Comparison of ENCODE assay signal across 20 mouse cellular contexts in the genomic region with DNA sequence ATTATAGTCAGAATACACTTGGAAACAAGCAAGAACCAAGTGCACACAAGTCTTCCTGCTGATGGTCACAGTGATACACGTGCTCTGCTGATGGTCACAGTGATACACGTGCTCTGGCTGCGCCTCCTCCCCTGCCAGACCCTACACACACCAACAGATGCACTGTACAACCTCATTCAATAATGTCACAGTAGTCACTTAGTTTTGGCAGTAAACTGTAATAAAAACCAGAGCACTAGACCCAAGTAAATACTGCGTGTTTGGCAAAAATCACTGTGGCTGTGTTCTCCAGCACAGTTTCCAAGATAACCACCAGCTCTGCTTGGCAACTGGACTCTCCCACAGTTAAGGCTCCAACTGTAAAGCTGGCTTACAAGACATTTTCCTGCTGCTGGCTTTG. TPM values are rescaled to one million over a fixed set of nuclear protein-coding genes. Genes with fewer than 3 reads are reported as not detected.
A peak's percentile ranks its signal among the peaks of the same experiment; 100 is the strongest.
DNase-seq lines count a peak whose midpoint lies in the region; ATAC-seq and TF ChIP-seq lines count a peak whose summit lies in the region.
"Had no signal": no experiment of that assay in that cellular context is flagged by ENCODE, and none has a peak within 500 bp of the region (broad histone marks: within the 10 kb centered on the region; RNA-seq: fewer than 3 reads in every experiment).

No protein-coding gene starts in this region.

- H3K4me1 ChIP-seq in heart, embryonic 13.5 days, result peaks cover 26% of the 10 kb centered on the region
- H3K4me1 ChIP-seq in megakaryocyte, embryonic 14.5 days, result peaks cover 36% of the 10 kb centered on the region

- TF ChIP-seq CTCF in brain, embryonic 14.5 days (IDR thresholded peaks at IDR 0.05; ENCODE audit: borderline replicate concordance, extremely low read depth, insufficient read depth, insufficient read length), result no peak

- H3K9me3 ChIP-seq in heart, embryonic 13.5 days, result no peaks in the 10 kb centered on the region
- H3K9me3 ChIP-seq in megakaryocyte, embryonic 14.5 days, result no peaks in the 10 kb centered on the region
- H3K9me3 ChIP-seq: forebrain, embryonic 12.5 days; G1E; limb, embryonic 15.5 days; neural tube, embryonic 12.5 days had no signal

- no peak overlapping the region for H3K4me2 ChIP-seq in heart, embryonic 13.5 days
- H3K4me2 ChIP-seq: forebrain, embryonic 12.5 days; hindbrain, embryonic 12.5 days; limb, embryonic 15.5 days; neural tube, embryonic 12.5 days had no signal

- H3K4me3 ChIP-seq in heart, embryonic 13.5 days, result no peak overlapping the region
- peak overlapping the region; percentile 67 for H3K4me3 ChIP-seq in megakaryocyte, embryonic 14.5 days (replicated peaks)
- H3K4me3 ChIP-seq: embryonic facial prominence, embryonic 10.5 days; forebrain, embryonic 12.5 days; hindbrain, embryonic 12.5 days; limb, embryonic 15.5 days; neural tube, embryonic 12.5 days had no signal

- H3K27me3 ChIP-seq in heart, embryonic 13.5 days (replicated peaks), result no peaks in the 10 kb centered on the region
- H3K27me3 ChIP-seq in megakaryocyte, embryonic 14.5 days (replicated peaks), result no peaks in the 10 kb centered on the region
- H3K27me3 ChIP-seq: forebrain, embryonic 12.5 days; hindbrain, embryonic 12.5 days; limb, embryonic 15.5 days; neural tube, embryonic 12.5 days had no signal

- no peak overlapping the region for H3K9ac ChIP-seq in heart, embryonic 13.5 days
- H3K9ac ChIP-seq: forebrain, embryonic 12.5 days; hindbrain, embryonic 12.5 days; limb, embryonic 15.5 days; liver, postnatal 0 days; neural tube, embryonic 12.5 days had no signal

- peaks cover 31% of the 10 kb centered on the region for H3K36me3 ChIP-seq in heart, embryonic 13.5 days
- peaks cover 38% of the 10 kb centered on the region for H3K36me3 ChIP-seq in megakaryocyte, embryonic 14.5 days (replicated peaks; ENCODE audit: low read length)

- TF ChIP-seq POLR2A in brain, embryonic 14.5 days (IDR thresholded peaks at IDR 0.05; ENCODE audit: borderline replicate concordance, extremely low read depth, insufficient read depth, insufficient read length, poor library complexity, severe bottlenecking), result no peak

- intact Hi-C loops in heart, postnatal 36 days (cut with DNase I), result loop anchor here (5.0 to 10.0 kb wide), 4 partner anchors 62 to 1675 kb away; a partner anchor contains a TSS

- no peak for DNase-seq in heart, postnatal 36 days
- DNase-seq in MN1 (ENCODE audit: low spot score), result peak; percentile 78
- DNase-seq in brain, embryonic 14.5 days (ENCODE audit: low read depth), result peak; percentile 22
- DNase-seq in thymus, postnatal 10 days (ENCODE audit: low spot score in 2 of 2), result no peak
- DNase-seq: adrenal gland, postnatal 36 days; cerebellum, adult 2 months; gastrocnemius, postnatal 14 days; layer of hippocampus, postnatal 36 days; liver, postnatal 0 days; lung, postnatal 14 days; thymus, postnatal 4 days had no signal

- ATAC-seq in heart, embryonic 13.5 days (ENCODE audit: extremely low read depth, insufficient number of reproducible peaks, low FRiP score, low TSS enrichment), result no peak
- ATAC-seq in megakaryocyte, adult 5-6 weeks (ENCODE audit: poor library complexity, severe bottlenecking), result no peak
- ATAC-seq: liver, postnatal 0 days had no signal

- H3K27ac ChIP-seq in heart, embryonic 13.5 days (replicated peaks), result peak overlapping the region; percentile 21; the same call in 1 of the 2 replicates
- H3K27ac ChIP-seq: embryonic facial prominence, embryonic 10.5 days; forebrain, embryonic 12.5 days; hindbrain, embryonic 12.5 days; limb, embryonic 15.5 days; neural tube, embryonic 12.5 days had no signal

- WGBS in heart, embryonic 13.5 days, result 71% methylated on average over 4 of the region's 4 CpGs

RNA-seq across cellular contexts. Expression of a gene that starts 4.9 kb away (rescaled TPM):
- 14.6 and 15.5 TPM in 2 replicates for polyA plus RNA-seq in heart, embryonic 13.5 days (2015; fragmentation: Nextera tagmentation; extraction: Ambion mirVana)
- 10 to 100 TPM; 17.0 to 22.7 TPM for total RNA-seq in heart, postnatal 36 days (2021)
- polyA plus RNA-seq in megakaryocyte, embryonic 14.5 days (2012; ENCODE audit: insufficient read depth, low replicate concordance), result 1.8 TPM in 1 of 2 replicates, not detected in the other
- total RNA-seq in megakaryocyte, adult 5-6 weeks (2015), result 62.8 and 68.7 TPM in 2 replicates
- 68.7 and 85.7 TPM in 2 replicates for total RNA-seq in megakaryocyte, adult 5-6 weeks (2017)
- polyA plus RNA-seq in brain, embryonic 14.5 days (2012; rRNA removed), result 16.8 and 31.7 TPM in 2 replicates

Comparison
In these comparisons a context has a peak if more than half of its experiments do, and no peak if none do; other contexts are left out.
1. DNase-seq: peak in MN1 (single experiment) and brain, embryonic 14.5 days (single experiment); none in heart, postnatal 36 days (0 of 2) and thymus, postnatal 10 days (0 of 2).